Mouse (Mus musculus) regulatory T cell (primary cell): ENCODE measurements at regions not wholly inside any gene's neighbourhood (a gene's known extent, or its start where the extent isn't known, plus 50 kb on each side); places are given as distances from the start of the nearest gene placed in this dataset.

Experiments
- in situ Hi-C: fragments of 300-600 bp; cut with MboI, MseI; formaldehyde crosslinking; loops from one replicate; pipeline ENCODE4 v1.15.1; 2025; ENCODE audit warnings: high pct_unique_total_duplicates

DNA sequence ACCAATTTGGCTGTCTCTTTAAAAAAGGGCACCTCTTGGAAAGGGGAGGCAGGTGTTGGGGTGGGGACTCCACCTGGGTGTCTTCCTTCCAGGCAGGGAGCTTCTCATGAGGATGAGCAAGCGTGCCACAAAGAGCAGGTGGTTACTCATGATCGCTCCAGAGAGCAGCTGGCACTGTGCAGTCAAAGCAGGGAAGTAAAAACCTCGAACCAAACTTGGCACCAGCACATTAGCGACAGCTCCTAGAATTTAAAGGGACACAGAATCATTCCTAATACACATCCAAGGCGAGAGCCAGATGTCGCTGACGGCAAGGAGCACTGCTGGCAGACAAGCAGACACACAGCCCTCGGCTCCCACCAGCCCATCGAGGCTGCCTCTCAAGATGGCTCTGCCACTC lies 70.4 kb downstream of the Irx5 start:
- in situ Hi-C loops, result no loop called here

DNA sequence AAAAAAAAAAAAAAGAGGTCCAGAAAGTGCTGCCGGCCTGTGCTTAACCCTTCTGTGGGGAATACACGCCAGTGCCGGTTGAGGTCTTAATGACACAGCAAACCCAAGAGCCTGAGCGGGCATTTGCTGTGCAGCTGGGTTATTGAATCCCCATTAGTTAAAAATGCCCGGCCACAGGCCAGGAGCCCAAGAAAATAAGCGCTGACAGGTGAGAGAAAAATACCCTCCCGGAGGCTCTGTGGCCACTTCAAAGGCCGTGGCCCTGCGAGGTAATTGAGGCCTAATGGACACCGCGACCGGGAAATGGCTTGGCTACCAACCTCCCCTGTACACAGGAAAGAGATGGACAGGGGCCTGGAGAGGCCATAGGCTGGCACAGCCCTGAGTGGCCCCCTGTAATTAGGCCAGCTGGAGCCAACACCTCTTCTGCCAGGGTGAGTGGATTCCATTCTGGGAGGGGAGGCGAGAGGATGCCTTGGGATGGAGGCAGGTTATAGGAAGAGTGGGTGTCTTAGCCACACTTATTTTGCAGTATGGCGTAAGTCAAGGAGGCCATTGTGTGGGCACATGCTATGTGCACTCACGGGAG lies 79.7 kb downstream of the Irx5 start:
- in situ Hi-C loops, result no loop called here

DNA sequence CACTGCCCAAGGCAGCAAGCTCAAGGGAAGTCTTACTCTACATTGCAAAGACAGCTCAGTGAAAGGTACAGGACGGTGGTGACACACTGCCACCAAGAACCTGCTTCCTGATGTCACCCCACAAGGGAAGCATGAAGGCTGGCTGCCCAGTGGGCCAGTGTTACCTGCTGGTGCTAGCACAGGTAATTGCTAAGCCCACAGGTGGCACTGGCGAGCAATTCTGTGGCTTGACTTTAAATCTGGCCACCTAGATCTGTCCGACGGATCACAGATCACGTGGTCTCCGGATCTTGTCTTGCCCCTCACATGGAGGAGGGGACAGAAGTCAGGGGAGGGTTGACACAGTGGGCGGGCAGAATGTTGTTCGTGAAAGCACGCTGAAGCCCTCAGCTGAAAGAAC lies 80.9 kb downstream of the Irx5 start:
- in situ Hi-C loops, result no loop called here

DNA sequence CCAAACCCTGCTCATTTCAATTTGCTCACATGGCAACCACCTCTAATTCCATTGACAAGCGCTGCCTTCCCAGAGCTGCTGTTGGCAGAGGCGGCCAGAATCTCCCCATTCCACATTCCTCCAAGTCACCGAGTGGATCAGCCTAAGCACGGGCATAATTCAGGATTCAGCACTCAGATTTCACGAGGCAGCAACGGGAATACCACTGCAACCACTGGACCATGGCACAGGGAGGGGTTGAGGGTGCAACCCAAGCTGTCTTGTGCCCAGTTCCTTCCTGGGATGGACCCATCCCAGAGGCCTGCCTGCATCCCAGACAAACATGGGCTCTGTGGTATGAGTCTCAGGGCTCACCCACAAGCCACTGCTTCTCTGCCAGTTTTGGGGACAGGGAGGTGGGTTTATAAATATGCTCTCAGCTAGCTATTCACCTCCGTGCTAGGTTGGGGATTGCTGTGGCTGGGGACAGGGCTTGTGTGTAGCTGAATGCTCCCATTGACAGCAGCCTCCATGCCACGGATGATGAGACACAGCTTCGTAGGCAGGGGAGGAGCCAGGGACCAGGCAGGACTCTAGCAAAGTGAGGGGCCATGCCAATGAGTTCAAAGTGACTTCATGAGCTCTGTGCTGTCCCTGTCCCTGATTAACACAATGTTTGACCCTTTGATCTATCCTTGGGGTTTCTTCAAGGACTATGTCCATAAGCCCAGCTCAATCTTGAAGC lies 82.5 kb downstream of the Irx5 start:
- in situ Hi-C loops, result no loop called here

- in situ Hi-C loops, result no loop called here
Observed at GRCm38 (mm10) chr8:92442086-92442485, 84.7 kb downstream of the Irx5 start.

DNA sequence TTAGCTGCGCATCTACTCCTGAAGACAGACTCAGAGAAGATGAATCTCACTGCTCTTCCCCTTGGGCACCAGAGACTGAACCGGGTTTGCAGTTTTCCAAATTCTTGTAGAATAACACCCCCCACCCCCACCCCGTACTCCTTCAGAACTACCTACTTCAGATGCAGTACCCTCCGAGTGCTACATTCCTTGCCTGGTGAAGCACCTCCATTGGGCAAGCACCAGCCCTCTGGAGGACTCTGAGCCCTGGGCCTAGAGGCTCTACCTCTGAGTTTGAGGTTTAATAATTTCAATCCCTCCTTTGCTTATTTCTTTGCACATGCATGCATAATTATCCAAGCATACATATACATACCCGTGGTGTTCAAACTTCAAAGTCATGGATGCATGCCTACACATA lies 101.9 kb downstream of the Irx5 start:
- in situ Hi-C loops, result no loop called here

DNA sequence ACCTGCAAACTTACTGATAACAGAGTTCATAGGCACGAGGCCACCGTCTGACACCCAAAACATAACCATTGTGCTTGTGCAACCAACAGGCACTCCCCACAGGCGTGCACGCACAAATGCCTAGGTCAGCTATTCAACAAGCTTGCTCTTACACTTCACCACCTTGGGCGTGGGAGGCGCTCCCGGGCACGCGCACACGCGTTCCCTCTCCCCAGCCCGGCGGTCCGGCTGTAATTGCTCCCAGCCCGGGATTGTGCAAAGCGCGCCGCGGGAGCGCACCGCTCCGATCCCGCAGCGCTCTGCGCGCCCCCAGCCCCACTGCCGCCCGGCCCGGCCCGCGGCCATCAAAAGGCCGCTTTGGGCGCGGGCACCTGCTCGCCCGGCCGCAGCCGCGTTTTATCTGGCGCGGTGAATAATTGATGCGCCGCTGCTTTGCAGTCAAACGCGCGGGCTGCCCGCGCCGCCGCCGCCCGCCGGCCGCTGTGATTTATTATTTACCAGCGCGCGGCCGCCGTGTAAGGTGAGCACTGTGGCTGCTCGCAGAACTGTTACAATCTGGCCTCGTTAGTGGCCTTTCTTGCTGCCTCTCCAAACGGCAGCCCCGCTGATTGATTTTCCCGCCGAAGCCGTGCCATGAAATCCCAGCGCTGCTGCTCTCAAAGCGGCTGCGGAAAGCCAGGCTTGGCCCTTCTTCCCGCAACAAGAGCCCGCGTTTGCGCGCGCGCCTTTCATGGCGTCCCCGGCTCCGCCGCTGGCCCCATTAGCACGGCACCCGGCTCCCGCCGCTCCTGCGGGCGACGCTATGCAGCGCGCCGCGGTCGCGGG lies 102.9 kb downstream of the Irx5 start:
- in situ Hi-C loops, result no loop called here

DNA sequence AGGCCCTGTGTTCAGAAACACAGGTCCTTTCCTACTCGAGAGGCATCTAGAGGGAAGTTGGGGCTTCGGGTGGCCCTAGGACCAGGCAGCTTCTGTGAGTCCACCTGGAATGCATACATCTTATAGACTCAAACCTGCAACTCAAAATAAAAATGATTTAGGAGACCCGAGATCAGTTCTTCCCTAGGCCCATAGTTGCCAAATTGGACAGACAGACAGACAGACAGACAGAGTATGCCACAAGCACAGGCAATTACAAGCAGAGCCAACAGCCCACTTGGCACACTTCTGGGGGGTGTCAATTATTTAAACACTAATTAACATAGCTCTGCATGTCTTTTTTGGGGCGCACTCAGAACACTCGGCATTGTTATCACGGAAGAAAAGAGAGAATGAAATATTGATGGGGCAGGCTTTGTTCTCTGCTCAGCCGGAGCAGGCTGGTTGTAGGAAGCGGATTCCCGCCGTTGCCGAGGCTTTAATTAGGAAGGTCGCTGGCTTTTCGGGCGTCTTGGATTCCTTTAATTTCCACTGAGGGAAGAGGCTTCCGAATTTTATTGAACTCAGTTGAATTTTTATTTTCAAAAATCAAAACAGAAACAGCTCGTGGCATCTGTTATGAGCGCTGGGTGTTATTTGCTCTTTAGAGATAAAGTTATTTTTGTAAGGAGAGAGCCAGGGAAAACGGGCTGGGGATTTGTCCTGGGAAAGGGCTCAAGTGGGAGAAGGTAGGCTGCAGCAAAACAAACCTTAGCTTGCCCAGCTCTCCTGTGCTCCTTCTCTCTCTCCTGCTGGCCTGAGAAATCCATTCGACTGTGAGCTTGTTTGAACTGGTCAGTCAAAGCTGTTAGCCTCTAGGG lies 111.9 kb downstream of the Irx5 start:
- in situ Hi-C loops, result no loop called here

- in situ Hi-C loops, result no loop called here
Observed at GRCm38 (mm10) chr8:92472257-92472656, 114.8 kb downstream of the Irx5 start.

DNA sequence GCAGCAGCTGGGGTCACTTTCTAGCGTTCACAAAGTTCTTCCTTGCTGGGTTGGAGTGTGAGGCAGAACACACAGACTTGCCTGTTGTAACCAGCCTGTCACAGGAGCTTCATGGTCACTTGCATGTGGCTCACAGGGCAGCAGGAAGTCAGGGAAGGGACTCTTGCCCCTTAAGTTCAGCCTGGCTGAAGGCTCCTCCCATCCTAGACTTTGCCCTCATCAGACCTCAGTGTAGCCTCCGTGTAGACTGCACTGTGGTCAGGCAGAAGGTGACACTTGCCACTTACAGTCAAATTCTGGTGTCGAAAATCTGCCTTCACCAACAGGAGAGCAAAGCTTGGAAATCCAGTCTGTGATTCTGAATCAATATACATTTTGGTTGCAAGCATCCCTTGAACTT lies 115.4 kb downstream of the Irx5 start:
- in situ Hi-C loops, result no loop called here

GRCm38 (mm10) chr8:92482393-92482792 lies 125.0 kb downstream of the Irx5 start:
- in situ Hi-C loops, result no loop called here

GRCm38 (mm10) chr8:92483055-92483765 lies 125.8 kb downstream of the Irx5 start:
- in situ Hi-C loops, result no loop called here

- in situ Hi-C loops, result no loop called here
Observed at GRCm38 (mm10) chr8:92488526-92489159, 131.2 kb downstream of the Irx5 start.

DNA sequence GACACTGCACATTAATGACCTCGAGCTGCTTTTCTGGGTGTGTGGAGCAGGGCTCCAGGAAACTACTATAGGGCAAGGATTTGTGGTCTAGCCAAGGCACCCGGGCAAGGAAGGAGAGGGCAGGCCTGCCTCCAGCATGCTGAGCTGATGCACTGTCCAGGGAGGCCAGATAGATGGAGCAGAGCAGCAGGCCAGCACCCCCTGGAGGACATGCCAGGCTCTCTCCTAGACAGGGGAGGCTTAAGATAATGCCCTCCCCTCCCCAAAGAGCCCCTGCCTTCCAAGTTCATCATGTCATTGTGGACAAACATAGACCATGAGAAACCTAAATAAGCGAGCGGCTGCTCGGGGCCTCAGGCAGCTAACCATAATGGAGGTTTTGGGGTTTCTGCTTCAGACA lies 134.1 kb downstream of the Irx5 start:
- in situ Hi-C loops, result no loop called here

- in situ Hi-C loops, result no loop called here
Observed at GRCm38 (mm10) chr8:92493403-92493802, 136.0 kb downstream of the Irx5 start.

DNA sequence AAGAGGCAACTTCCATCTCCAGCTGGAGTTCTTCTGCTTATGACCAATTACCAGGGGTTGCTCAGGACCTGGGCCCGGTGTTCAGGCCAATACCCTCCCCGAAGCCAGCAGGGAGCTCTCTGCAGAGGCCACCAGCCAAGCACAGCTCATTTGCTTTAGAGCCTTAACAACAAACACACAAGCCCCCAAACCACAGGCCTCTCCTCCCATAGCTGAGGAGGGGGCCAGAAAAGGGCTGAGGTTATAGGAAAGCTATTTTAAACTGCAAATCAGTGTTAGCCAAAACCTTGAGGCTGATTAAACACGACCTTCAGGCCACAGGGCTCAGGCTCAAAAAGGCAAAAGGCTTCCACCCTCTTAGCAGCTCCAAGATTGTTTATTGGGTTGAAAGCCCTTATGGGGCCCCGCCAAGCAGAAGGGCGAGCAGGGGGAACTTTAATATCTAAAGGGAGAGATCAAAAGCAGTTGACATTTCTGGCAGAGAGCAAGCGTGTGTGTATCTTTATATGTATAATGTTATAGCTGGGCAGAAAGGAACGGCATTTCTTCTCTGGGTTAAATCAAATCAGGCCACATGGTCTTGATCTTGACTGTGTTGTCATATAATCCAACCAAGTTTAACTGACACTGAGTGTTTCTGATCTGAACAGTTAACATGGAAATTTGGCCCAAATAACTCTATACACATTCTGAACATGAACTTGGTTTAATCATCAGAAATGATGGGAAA lies 148.3 kb downstream of the Irx5 start:
- in situ Hi-C loops, result no loop called here

DNA sequence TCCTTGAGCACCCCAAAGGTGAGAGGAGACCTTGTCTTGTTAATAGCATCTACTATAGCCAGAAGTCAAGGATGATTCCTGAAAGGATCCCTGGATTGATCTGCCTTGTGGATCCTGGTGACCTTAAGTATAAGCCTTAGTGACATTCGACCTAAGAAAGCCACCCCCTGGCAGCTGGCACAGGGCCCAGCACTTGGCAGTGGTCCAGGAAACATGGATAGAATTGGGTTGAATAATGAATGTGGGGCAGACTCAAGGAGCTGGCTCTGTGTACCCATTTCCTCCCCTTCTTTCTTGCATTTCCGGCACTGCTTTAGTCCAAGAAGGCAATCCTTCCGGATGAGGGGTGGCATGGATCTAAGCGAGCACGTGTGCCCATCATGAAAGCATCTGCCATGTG lies 149.0 kb downstream of the Irx5 start:
- in situ Hi-C loops, result no loop called here

DNA sequence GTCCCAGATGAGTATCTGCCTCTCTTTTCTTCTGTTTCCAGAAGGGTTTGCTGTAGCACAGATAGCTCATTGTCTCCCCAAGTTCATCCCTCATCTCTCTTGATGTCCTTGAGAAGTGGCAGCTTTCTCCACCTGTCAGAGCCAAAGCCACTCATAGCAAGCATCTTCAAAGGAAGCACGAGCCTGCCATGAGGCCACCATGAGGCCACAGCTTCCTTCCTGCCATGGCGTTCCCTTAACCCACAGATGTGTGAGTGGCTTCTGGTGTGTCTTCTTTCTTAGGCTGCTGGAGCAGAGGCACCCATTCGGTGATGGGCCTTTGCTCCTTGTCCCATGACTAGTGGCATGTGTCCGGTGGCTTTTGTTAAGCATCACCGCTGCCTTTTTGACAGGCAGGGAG lies 149.5 kb downstream of the Irx5 start:
- in situ Hi-C loops, result no loop called here

DNA sequence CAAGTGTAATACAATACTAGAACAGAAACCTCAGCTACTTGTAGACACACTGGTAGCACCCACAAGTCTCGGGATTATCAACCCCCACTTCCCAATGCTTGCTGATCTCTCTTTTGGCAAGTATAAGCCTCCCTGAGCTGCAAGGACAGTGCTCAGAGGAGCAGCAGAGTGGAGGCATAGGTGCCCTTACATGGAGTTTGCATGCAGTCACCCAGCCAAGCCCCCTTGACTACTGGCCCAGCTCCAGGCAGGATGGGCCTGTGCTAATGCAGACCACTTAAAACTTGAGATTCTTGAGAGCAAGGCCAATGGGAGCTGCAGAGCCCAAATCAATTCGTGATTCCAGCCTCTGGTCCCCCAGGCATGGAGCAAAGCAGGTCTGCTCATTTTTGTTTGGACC lies 158.0 kb downstream of the Irx5 start:
- in situ Hi-C loops, result no loop called here

- in situ Hi-C loops, result no loop called here
Observed at GRCm38 (mm10) chr8:92518031-92518430, 156.1 kb upstream of the Irx6 start.
